Mouse (Mus musculus) lung, postnatal 0 days (tissue): ENCODE measurements around the gene Erp29.

Source experiments
- CTCF ChIP-seq: IDR thresholded peaks from 2 replicates; pipeline ENCODE4 v1.5.1; 2016; ENCODE audit warnings: antibody characterized with exemption, mild to moderate bottlenecking
- EP300 ChIP-seq: IDR thresholded peaks from 2 replicates; pipeline ENCODE4 v1.6.1; 2016; ENCODE audit warnings: antibody characterized with exemption, mild to moderate bottlenecking, control low read depth

DNA sequence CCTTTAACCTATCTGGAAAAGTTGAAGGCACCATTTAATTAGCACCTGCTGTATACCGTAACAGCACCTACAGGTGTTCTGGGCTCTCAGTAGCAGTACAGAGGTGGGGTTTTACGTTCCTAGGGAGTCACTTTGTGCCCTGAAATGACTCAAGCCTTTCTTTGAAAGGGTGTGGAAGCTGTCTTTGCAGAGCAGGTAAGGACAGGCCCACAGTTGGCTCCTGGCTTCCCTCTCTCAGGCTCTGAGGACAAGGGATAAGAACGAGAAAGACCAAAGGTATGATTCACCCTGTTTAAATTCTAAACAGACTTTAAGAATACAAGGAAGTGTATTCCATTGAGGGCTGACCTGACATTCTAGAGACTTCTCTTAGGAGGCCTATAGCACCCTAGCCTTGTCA is 58.9 kb downstream of the Erp29 start:
- TF ChIP-seq EP300, result no peak
- TF ChIP-seq CTCF, result no peak
